Mouse (Mus musculus): ENCODE data around the gene Gpc6. TPM values are rescaled to one million over a fixed set of nuclear protein-coding genes. Genes with fewer than 3 reads are reported as not detected.

The Gpc6 gene
- total and polyA plus RNA-seq, 3 experiments, result not detected

GRCm38 (mm10) chr14:116981711-116982110 is 56.6 kb downstream of the Gpc6 start:
- Histone ChIP-seq H3K27ac (ENCODE audit: control insufficient read depth, low read depth, low read length) (no peak overlapping the region), H3K9me3 (replicated peaks; ENCODE audit: insufficient read depth, low read length) (no peaks in the 10 kb centered on the region), H3K4me1 (ENCODE audit: control insufficient read depth in 1 of 2, insufficient read depth in 2 of 2, low read length in 2 of 2) (no peaks in the 10 kb centered on the region), H3K9ac (ENCODE audit: control insufficient read depth, low read depth, low read length, poor library complexity, severe bottlenecking) (no peak overlapping the region), H3K36me3 (ENCODE audit: control insufficient read depth in 1 of 2, insufficient read depth in 2 of 2, low read length in 2 of 2) (no peaks in the 10 kb centered on the region), H3K4me3 (ENCODE audit: control insufficient read depth in 1 of 2, insufficient read depth in 1 of 2, low read depth in 2 of 2, low read length in 2 of 2) (no peak overlapping the region), H3K79me2 (ENCODE audit: control insufficient read depth, insufficient read depth, low read length, poor library complexity) (no peaks in the 10 kb centered on the region), H3K27me3 (ENCODE audit: control insufficient read depth in 1 of 2, insufficient read depth in 2 of 2, low read length in 2 of 2) (no peaks in the 10 kb centered on the region)
- no peak for DNase-seq (ENCODE audit: low read depth, low spot score)
- TF ChIP-seq JUND (IDR thresholded peaks at IDR 0.05; ENCODE audit: low read depth, low read length), result no peak
- TF ChIP-seq TAL1 (IDR thresholded peaks at IDR 0.05; ENCODE audit: low read length), result no peak

DNA sequence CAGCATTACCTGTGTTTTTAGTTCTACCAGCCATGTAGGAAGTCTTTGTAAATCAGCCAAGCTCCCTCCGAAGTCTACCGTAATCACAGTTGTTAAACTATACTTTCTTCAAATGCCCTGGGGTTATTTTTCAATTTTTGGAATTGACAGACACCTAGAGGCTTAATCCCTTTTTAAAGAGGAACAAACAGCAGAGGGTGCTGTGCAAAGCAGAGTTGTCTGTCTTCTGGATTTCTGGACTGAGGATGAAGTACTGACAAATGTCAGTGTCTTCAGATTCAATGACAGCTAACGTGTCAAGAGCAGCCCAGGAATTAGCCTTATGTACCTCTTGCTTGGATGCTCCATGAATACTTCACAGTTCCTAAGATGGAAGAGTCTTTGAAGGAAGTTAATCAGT is 62.2 kb downstream of the Gpc6 start:
- H3K36me3 ChIP-seq (ENCODE audit: control insufficient read depth in 1 of 2, insufficient read depth in 2 of 2, low read length in 2 of 2), result no peaks in the 10 kb centered on the region
- H3K27ac ChIP-seq (ENCODE audit: control insufficient read depth, low read depth, low read length), result no peak overlapping the region
- DNase-seq (ENCODE audit: low read depth, low spot score), result no peak
- TF ChIP-seq MYC (IDR thresholded peaks at IDR 0.05; ENCODE audit: low read depth, low read length) (no peak), BHLHE40 (IDR thresholded peaks at IDR 0.05; ENCODE audit: borderline replicate concordance, low read depth, low read length) (no peak)
- H3K79me2 ChIP-seq (ENCODE audit: control insufficient read depth, insufficient read depth, low read length, poor library complexity), result no peaks in the 10 kb centered on the region
- H3K9me3 ChIP-seq (replicated peaks; ENCODE audit: insufficient read depth, low read length), result no peaks in the 10 kb centered on the region
- no peaks in the 10 kb centered on the region for H3K4me1 ChIP-seq (ENCODE audit: control insufficient read depth in 1 of 2, insufficient read depth in 2 of 2, low read length in 2 of 2)
- no peaks in the 10 kb centered on the region for H3K27me3 ChIP-seq (ENCODE audit: control insufficient read depth in 1 of 2, insufficient read depth in 2 of 2, low read length in 2 of 2)
- H3K9ac ChIP-seq (ENCODE audit: control insufficient read depth, low read depth, low read length, poor library complexity, severe bottlenecking), result no peak overlapping the region
- no peak overlapping the region for H3K4me3 ChIP-seq (ENCODE audit: control insufficient read depth in 1 of 2, insufficient read depth in 1 of 2, low read depth in 2 of 2, low read length in 2 of 2)

GRCm38 (mm10) chr14:117000376-117000775 is 75.3 kb downstream of the Gpc6 start:
- Histone ChIP-seq H3K4me1 (ENCODE audit: control insufficient read depth in 1 of 2, insufficient read depth in 2 of 2, low read length in 2 of 2) (no peaks in the 10 kb centered on the region), H3K79me2 (ENCODE audit: control insufficient read depth, insufficient read depth, low read length, poor library complexity) (no peaks in the 10 kb centered on the region), H3K4me3 (ENCODE audit: control insufficient read depth in 1 of 2, insufficient read depth in 1 of 2, low read depth in 2 of 2, low read length in 2 of 2) (no peak overlapping the region), H3K27ac (ENCODE audit: control insufficient read depth, low read depth, low read length) (no peak overlapping the region), H3K9me3 (replicated peaks; ENCODE audit: insufficient read depth, low read length) (no peaks in the 10 kb centered on the region), H3K27me3 (ENCODE audit: control insufficient read depth in 1 of 2, insufficient read depth in 2 of 2, low read length in 2 of 2) (no peaks in the 10 kb centered on the region), H3K9ac (ENCODE audit: control insufficient read depth, low read depth, low read length, poor library complexity, severe bottlenecking) (no peak overlapping the region), H3K36me3 (ENCODE audit: control insufficient read depth in 1 of 2, insufficient read depth in 2 of 2, low read length in 2 of 2) (no peaks in the 10 kb centered on the region)
- DNase-seq (ENCODE audit: low read depth, low spot score), result no peak
- TF ChIP-seq TAL1 (IDR thresholded peaks at IDR 0.05; ENCODE audit: low read length), result no peak

GRCm38 (mm10) chr14:117002313-117002712 is 77.2 kb downstream of the Gpc6 start:
- Histone ChIP-seq H3K9ac (ENCODE audit: control insufficient read depth, low read depth, low read length, poor library complexity, severe bottlenecking) (no peak overlapping the region), H3K36me3 (ENCODE audit: control insufficient read depth in 1 of 2, insufficient read depth in 2 of 2, low read length in 2 of 2) (no peaks in the 10 kb centered on the region), H3K27me3 (ENCODE audit: control insufficient read depth in 1 of 2, insufficient read depth in 2 of 2, low read length in 2 of 2) (no peaks in the 10 kb centered on the region), H3K4me3 (ENCODE audit: control insufficient read depth in 1 of 2, insufficient read depth in 1 of 2, low read depth in 2 of 2, low read length in 2 of 2) (no peak overlapping the region), H3K9me3 (replicated peaks; ENCODE audit: insufficient read depth, low read length) (no peaks in the 10 kb centered on the region), H3K27ac (ENCODE audit: control insufficient read depth, low read depth, low read length) (no peak overlapping the region), H3K4me1 (ENCODE audit: control insufficient read depth in 1 of 2, insufficient read depth in 2 of 2, low read length in 2 of 2) (no peaks in the 10 kb centered on the region), H3K79me2 (ENCODE audit: control insufficient read depth, insufficient read depth, low read length, poor library complexity) (no peaks in the 10 kb centered on the region)
- TF ChIP-seq SMC3 (IDR thresholded peaks at IDR 0.05; ENCODE audit: low read depth, low read length), result no peak
- no peak for TF ChIP-seq POLR2AphosphoS2 (IDR thresholded peaks at IDR 0.05; ENCODE audit: low read length)
- TF ChIP-seq EP300 (IDR thresholded peaks at IDR 0.05; ENCODE audit: low read depth in 1 of 2, low read length in 2 of 2), result no peak
- no peak for TF ChIP-seq NRF1 (IDR thresholded peaks at IDR 0.05; ENCODE audit: insufficient read depth, low read depth, low read length, poor library complexity, severe bottlenecking)
- TF ChIP-seq ZKSCAN1 (IDR thresholded peaks at IDR 0.05; ENCODE audit: low read depth, low read length), result no peak
- no peak for TF ChIP-seq BHLHE40 (IDR thresholded peaks at IDR 0.05; ENCODE audit: borderline replicate concordance, low read depth, low read length)
- no peak for TF ChIP-seq TBP (IDR thresholded peaks at IDR 0.05; ENCODE audit: low read depth, low read length)
- TF ChIP-seq ZMIZ1 (IDR thresholded peaks at IDR 0.05; ENCODE audit: low read depth, low read length), result no peak
- no peak for TF ChIP-seq NELFE (IDR thresholded peaks at IDR 0.05; ENCODE audit: low read depth, low read length)
- DNase-seq (ENCODE audit: low read depth, low spot score), result no peak
